Mouse (Mus musculus) kidney, embryonic 15.5 days (tissue): ENCODE results near the gene Arhgef10l. TPM values are rescaled to one million over a fixed set of nuclear protein-coding genes. Genes with fewer than 3 reads are reported as not detected.

Experiments used
- ATAC-seq: fragments of 200-750 bp; cut with Nextera tagmentation; replicated peaks from 2 replicates; pipeline ENCODE4 v1.8.0; 2017; ENCODE audit warnings: moderate TSS enrichment; ENCODE audit not compliant: low FRiP score
- H3K27ac ChIP-seq: fragments of 300-500 bp; sonication (generic); 2 replicates; pipeline ENCODE4 v1.5.1; 2015; ENCODE audit warnings: mild to moderate bottlenecking, inconsistent platforms
- H3K27me3 ChIP-seq: fragments of 300-500 bp; sonication (generic); 2 replicates; pipeline ENCODE4 v1.6.1; 2015; ENCODE audit warnings: inconsistent platforms
- H3K36me3 ChIP-seq: fragments of 300-500 bp; sonication (generic); 2 replicates; pipeline ENCODE4 v1.6.1; 2015; ENCODE audit warnings: inconsistent platforms
- H3K4me1 ChIP-seq: fragments of 300-500 bp; sonication (generic); 2 replicates; pipeline ENCODE4 v1.6.1; 2015; ENCODE audit warnings: inconsistent platforms
- H3K4me2 ChIP-seq: fragments of 300-500 bp; sonication (generic); 2 replicates; pipeline ENCODE4 v1.6.1; 2015; ENCODE audit warnings: moderate library complexity, mild to moderate bottlenecking, inconsistent platforms
- H3K4me3 ChIP-seq: fragments of 300-500 bp; sonication (generic); replicated peaks from 2 replicates; pipeline ENCODE4 v1.5.1; 2015; ENCODE audit warnings: mild to moderate bottlenecking, inconsistent platforms
- H3K9ac ChIP-seq: fragments of 300-500 bp; sonication (generic); 2 replicates; pipeline ENCODE4 v1.6.1; 2015; ENCODE audit warnings: mild to moderate bottlenecking, inconsistent platforms
- H3K9me3 ChIP-seq: fragments of 300-500 bp; sonication (generic); replicated peaks from 2 replicates; pipeline ENCODE4 v1.6.1; 2016; ENCODE audit warnings: inconsistent platforms
- WGBS: fragments of 180-500 bp; shearing (Covaris S2); methylation state at CpG from one replicate; pipeline ENCODE4 v1.1.7; 2015; ENCODE audit warnings: mixed read lengths; 5-methylcytosine and 5-hydroxymethylcytosine counted together
- polyA plus RNA-seq: library from polyadenylated mRNA; unstranded; fragments of >200 nt; fragmentation: Nextera tagmentation; extraction: Ambion mirVana; gene quantifications from 2 replicates; pipeline ENCODE4 v1.2.1, GENCODE M21; 2015

Gene Arhgef10l
- polyA plus RNA-seq, 1 experiment from 2014 or later: 20.7 TPM

DNA sequence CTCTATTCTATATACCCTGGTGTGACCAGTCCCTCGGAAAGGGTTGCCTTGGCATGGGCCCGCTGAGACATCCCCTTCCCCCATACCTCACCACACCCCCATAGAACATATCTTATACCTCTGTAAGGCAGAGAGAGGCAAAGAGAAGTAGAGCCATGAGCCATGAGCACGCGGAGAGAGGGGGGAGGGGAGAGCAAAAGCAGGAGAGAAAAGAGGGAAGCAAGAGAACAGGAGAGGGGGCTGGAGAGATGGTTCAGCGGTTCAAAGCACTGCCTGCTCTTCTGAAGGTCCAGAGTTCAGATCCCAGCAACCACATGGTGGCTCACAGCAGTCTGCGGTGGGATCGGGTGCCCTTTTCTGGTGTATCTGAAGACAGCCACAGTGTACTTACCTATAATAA, 25.7 kb upstream of the Arhgef10l start:
- ATAC-seq: no peak
- Histone ChIP-seq H3K4me1 (peaks cover 22% of the 10 kb centered on the region; the same call in 1 of the 2 replicates), H3K27me3 (no peaks in the 10 kb centered on the region), H3K27ac (no peak overlapping the region), H3K36me3 (no peaks in the 10 kb centered on the region), H3K4me3 (no peak overlapping the region), H3K4me2 (no peak overlapping the region), H3K9ac (no peak overlapping the region), H3K9me3 (no peaks in the 10 kb centered on the region)
- 76% methylated on average over 7 of the region's 7 CpGs for WGBS

DNA sequence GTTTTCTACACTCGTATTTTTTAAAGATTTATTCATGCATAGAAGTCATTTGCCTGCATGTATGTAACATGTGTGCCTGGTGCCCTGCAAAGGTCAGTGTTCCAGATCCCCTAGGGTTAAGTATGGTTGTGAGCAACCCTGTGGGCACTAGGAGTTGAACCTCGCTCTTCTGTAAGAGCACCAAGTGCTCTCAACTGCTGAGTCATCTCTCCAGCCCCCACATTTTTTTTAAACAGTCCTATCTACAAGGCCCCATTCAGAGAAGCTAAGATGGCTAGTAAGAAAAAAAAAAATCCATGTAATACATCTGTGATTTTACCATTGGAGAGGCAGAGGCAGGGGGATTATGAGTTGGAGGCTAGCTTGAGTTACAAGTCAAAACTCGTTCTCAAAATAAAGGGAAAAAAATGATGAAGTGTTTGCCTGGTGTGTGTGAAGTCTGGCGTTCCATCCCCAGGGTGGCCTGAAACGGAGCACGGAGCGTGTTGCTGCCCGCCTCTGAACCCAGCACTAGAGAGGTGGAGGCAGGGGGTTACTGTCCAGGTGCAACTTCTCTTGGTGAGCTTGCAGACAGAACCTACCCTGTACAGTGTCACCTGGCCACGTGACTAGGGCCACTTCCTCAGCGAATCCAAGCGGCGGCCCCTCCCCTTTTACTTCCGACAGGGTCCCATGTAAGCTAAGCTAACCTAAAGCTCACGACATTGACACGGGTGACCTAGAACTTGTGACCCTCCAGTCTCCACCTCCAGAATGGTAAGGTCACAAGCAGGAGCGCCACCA, 24.3 kb upstream of the Arhgef10l start:
- Histone ChIP-seq H3K9ac (no peak overlapping the region), H3K27ac (no peak overlapping the region), H3K27me3 (no peaks in the 10 kb centered on the region), H3K4me1 (peaks cover 25% of the 10 kb centered on the region), H3K4me2 (no peak overlapping the region), H3K4me3 (no peak overlapping the region), H3K36me3 (no peaks in the 10 kb centered on the region), H3K9me3 (no peaks in the 10 kb centered on the region)
- ATAC-seq: no peak
- 71% methylated on average over 16 of the region's 16 CpGs for WGBS

DNA sequence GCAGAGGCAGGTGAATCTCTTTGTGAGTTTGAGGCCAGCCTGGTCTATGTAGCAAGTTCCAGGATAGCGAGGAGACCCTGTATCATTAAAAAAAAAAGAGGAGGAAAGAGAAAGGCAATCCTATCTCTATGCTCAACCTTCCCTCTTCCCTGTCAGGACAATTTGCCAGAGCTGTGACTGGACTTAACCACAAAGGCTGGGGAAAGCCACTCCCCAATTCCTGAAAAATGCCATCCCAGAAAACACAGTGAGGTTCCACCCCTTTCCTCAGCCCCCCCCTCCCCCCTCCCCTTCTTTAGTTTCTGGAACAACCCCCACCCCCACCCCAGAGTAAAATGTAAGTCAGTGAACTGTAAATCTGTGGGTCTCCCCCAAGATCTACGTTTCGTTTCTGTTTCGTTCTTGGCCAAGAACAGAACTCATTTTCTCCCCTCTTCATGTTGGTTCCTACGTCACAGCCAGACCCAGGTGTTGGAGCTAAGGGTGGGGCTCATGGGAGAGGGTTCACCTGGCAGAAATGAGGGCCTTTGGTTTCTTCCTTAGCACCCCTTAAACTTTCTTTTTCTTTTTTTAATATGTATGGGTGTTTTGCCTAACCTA, 23.1 kb upstream of the Arhgef10l start:
- Histone ChIP-seq H3K4me2 (no peak overlapping the region), H3K9ac (no peak overlapping the region), H3K9me3 (no peaks in the 10 kb centered on the region), H3K4me1 (peaks cover 36% of the 10 kb centered on the region), H3K36me3 (no peaks in the 10 kb centered on the region), H3K27me3 (no peaks in the 10 kb centered on the region), H3K27ac (no peak overlapping the region), H3K4me3 (no peak overlapping the region)
- no peak for ATAC-seq
- 66% methylated on average over 5 of the region's 5 CpGs for WGBS

DNA sequence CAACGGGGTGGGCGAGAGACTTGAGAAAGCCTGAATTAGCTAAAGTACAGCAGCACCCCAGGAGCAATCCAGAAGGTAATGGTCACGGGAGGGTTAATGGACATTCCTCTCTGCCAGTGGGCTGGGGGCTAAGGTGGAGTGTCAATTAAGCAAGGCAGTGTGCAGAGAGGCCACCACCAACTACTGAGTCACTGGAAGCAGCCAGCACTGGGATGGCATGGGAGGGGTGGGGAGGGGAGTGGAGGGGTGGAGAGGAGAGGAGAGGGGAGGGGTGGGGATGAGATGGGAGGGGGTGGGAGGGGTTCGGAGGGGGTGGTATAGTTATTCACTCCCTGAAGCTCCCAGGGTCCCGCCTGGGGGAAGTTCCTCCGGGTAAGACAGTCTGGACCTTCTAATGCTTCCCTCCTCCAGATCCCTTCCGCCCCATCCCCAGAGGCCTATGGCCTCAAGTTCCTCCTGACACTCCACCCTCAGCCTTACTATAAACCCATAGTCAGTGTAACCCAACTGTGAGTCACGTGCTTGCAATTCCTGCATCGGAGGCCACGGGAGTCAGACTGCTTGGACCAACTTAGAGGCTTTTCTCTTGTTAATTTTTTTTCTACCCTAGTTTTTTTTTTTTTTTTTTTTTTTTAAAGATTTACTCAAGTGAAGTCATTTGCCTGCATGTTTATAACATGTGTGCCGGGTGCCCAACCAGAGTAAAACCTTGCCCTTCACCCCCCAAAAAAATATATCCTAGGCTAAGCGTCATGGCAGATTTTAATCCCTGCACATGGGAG, 22.4 kb upstream of the Arhgef10l start:
- H3K4me2 ChIP-seq: no peak overlapping the region
- peaks cover 41% of the 10 kb centered on the region for H3K4me1 ChIP-seq
- no peak overlapping the region for H3K9ac ChIP-seq
- no peak overlapping the region for H3K27ac ChIP-seq
- 0 out of 2 replicates have a peak, but pooled peaks have one; percentile 29 for ATAC-seq
- 35% methylated on average over 11 of the region's 12 CpGs for WGBS
- H3K36me3 ChIP-seq: no peaks in the 10 kb centered on the region
- H3K27me3 ChIP-seq: no peaks in the 10 kb centered on the region
- H3K9me3 ChIP-seq: no peaks in the 10 kb centered on the region
- no peak overlapping the region for H3K4me3 ChIP-seq

DNA sequence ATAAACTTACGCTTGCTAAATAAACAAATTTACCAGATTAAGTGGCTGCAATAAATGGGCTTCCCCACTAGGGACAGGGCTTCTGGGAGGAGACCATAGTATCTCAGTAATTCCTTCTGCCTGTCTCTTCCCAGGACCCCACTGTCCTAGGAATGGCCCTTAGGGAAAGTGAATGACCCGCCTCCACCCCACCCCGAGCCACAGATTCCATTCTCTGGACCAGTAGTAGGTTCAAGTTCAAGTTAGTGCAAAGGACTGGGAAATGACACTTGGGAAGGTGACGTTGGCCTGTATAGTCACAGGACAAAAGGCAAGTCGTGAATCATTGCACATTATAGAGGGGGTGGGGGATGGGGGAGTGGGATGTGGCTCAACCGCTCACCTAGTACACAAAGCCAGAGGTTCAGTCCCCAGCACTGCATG, 19.1 kb upstream of the Arhgef10l start:
- H3K4me3 ChIP-seq: 0 out of 2 replicates have a peak overlapping the region, but pooled peaks have one; percentile 7
- no peak overlapping the region for H3K9ac ChIP-seq
- ATAC-seq: no peak
- peak overlapping the region; percentile 80 for H3K27ac ChIP-seq
- 16% methylated on average over 6 of the region's 6 CpGs for WGBS
- peaks cover 45% of the 10 kb centered on the region for H3K4me1 ChIP-seq
- no peaks in the 10 kb centered on the region for H3K9me3 ChIP-seq
- H3K4me2 ChIP-seq: peak overlapping the region; percentile 46
- H3K27me3 ChIP-seq: no peaks in the 10 kb centered on the region
- no peaks in the 10 kb centered on the region for H3K36me3 ChIP-seq

DNA sequence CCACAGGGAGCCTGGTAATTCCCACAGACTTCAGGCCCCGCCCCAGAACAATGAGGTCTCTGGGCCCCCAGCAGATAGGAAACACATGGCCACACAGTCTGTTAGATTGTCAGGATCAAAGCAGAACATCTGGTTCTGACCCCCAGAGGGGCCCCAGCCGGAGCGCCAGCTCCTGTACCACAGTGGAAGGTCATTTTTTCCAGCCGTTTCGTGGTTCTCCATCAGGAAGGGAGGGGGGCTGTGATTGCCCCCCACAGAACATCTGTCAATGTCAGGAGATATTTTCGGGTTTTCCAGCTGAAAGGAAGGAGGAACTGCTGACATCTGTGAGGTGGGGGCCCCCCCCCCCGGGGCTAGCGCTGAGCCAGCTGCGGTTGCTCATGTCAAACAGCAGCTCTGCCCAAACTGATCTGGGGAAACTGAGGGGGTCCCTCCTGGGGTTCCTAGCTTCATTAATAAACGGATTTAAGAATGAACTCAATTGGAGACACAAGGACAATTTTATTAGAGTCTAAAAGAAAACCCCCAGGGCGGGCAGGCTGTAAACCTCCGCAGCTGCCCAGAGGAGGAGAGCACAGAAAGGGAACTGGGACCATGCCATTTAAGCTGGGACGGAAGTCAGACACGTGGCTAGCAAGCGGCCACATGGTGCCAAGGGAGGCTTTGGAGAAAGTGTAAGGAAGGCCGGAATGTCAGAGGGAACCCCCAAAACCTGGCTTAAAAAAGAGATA, 18.5 kb upstream of the Arhgef10l start:
- Histone ChIP-seq H3K27me3 (no peaks in the 10 kb centered on the region), H3K4me3 (0 out of 2 replicates have a peak overlapping the region, but pooled peaks have one; percentile 7), H3K9ac (0 out of 2 replicates have a peak overlapping the region, but pooled peaks have one; percentile 6), H3K9me3 (no peaks in the 10 kb centered on the region), H3K4me2 (peak overlapping the region; percentile 46), H3K4me1 (peaks cover 46% of the 10 kb centered on the region), H3K36me3 (no peaks in the 10 kb centered on the region), H3K27ac (peak overlapping the region; percentile 80)
- 1% methylated on average over 16 of the region's 16 CpGs for WGBS
- peak; percentile 78 for ATAC-seq

DNA sequence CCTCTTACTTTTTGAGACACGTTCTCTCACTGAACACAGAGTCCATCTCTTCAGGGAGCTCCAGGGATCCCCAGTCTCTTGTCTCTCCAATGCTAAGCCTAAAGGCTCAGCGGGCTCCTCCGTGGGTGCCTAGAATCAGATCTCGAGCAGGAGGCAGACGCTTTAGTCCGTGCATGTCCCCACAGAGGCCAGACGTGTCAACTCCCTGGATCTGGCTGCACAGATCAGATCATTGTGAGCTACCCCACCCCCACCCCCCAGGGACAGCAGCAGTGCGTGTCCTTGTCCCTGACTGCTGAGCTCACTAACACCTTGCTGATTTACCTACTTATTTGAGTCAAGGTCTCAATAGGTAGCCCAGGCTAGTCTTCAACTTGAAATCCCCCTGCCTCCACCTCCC, 17.8 kb upstream of the Arhgef10l start:
- ATAC-seq: no peak
- Histone ChIP-seq H3K36me3 (no peaks in the 10 kb centered on the region), H3K4me3 (no peak overlapping the region), H3K27ac (peak overlapping the region; percentile 80; the same call in 1 of the 2 replicates), H3K4me1 (peaks cover 44% of the 10 kb centered on the region), H3K27me3 (no peaks in the 10 kb centered on the region), H3K9ac (no peak overlapping the region), H3K9me3 (no peaks in the 10 kb centered on the region), H3K4me2 (peak overlapping the region; percentile 46; the same call in 1 of the 2 replicates)
- 25% methylated on average over 8 of the region's 8 CpGs for WGBS

DNA sequence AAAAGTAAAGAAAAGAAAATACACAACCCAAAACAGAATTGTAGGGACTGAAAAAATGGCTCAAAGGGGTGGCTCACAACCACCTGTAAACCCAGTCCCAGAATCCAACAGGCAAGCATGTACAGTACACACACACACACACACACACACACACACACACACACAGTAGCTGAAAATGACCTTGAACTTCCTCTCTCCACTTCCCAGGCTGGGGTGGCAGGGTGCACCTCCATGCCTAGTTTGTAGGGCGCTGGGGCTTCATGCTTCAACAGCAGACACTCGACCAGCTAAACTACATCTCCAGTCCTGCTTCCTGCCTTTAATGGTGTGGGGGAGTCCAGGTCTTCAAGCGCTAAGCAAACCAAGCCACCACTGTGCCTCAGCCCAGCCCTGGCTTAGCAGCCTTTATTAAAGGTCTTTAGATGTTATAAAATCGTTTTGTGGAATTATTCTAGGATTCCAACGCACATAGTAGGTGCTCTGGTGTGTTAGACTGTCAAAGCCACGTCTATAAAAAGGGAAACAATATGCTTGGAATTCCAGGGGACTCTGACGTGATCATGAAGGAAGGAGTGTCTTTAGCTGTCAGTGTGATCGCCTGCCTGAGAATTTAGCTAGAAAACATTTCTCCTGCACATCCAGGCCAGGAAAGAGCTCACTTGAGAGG, 15.1 kb upstream of the Arhgef10l start:
- Histone ChIP-seq H3K4me1 (peaks cover 36% of the 10 kb centered on the region), H3K9me3 (no peaks in the 10 kb centered on the region), H3K4me3 (no peak overlapping the region), H3K9ac (no peak overlapping the region), H3K4me2 (no peak overlapping the region), H3K27ac (peak overlapping the region; percentile 4), H3K27me3 (no peaks in the 10 kb centered on the region), H3K36me3 (no peaks in the 10 kb centered on the region)
- ATAC-seq: no peak
- WGBS: 26% methylated on average over 8 of the region's 8 CpGs

DNA sequence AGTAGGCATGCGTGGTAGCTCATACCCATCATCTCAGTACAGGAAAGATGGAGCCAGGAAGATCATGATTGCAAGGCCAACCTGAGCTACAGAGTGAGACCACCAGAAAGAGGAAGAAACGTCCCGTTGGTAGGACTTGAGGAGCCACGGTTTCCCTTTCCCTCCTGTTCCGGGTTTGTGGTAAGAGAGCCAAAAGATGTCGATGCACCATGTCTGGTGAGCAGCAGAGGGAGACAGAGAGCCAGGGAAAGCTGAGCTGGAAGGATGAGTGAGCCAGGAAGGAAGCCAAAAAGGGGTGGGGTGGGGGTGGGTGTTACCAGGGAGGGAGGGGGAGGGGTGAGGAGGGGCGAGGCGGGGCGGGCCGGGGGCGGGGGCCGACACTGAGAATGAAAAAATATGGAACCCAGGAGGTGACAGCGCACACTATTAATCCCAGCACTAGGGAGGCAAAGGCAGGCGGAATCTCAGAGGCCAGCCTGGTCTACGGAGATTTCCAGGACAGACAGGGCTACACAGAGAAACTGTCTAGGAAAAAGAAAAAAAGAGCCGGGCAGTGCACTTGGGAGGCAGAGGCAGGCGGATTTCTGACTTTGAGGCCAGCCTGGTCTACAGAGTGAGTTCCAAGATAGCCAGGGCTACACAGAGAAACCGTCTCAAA, 14.0 kb upstream of the Arhgef10l start:
- no peaks in the 10 kb centered on the region for H3K27me3 ChIP-seq
- ATAC-seq: no peak; the same call in 1 of the 2 replicates
- H3K9ac ChIP-seq: no peak overlapping the region
- H3K4me3 ChIP-seq: 0 out of 2 replicates have a peak overlapping the region, but pooled peaks have one; percentile 11
- H3K4me2 ChIP-seq: peak overlapping the region; percentile 40; the same call in 1 of the 2 replicates
- H3K9me3 ChIP-seq: no peaks in the 10 kb centered on the region
- no peak overlapping the region for H3K27ac ChIP-seq
- WGBS: 33% methylated on average over 13 of the region's 18 CpGs
- H3K4me1 ChIP-seq: peaks cover 31% of the 10 kb centered on the region
- H3K36me3 ChIP-seq: no peaks in the 10 kb centered on the region

DNA sequence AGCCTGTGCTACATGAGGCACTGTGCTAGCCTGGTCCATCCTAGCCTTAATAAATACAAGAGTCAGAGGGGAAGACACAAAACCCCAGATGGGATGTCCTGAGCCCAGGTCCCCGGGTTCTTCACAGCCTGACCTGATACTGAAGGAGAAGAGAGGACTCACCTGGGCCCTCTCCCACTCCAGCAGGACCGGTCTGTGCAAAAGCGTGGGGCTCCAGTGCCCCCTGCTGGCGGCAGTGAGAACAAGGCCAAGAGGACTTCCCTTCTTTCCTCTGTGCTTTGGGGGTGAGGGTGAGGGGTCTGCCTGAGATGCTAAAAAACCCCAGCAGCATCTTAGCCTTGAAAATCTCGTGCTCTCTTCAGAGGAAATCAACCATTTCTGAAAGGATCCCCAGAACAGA, 13.2 kb upstream of the Arhgef10l start:
- no peak overlapping the region for H3K27ac ChIP-seq
- WGBS: 16% methylated on average over 5 of the region's 5 CpGs
- H3K9me3 ChIP-seq: no peaks in the 10 kb centered on the region
- no peak for ATAC-seq
- peaks cover 28% of the 10 kb centered on the region for H3K4me1 ChIP-seq
- no peaks in the 10 kb centered on the region for H3K36me3 ChIP-seq
- no peak overlapping the region for H3K4me3 ChIP-seq
- H3K4me2 ChIP-seq: no peak overlapping the region
- H3K27me3 ChIP-seq: no peaks in the 10 kb centered on the region
- no peak overlapping the region for H3K9ac ChIP-seq
